Mouse (Mus musculus): ENCODE results near the gene Gm43638.
"Not testable (repeated sequence)": the region's sequence is repeated elsewhere in the genome, so short reads cannot be mapped to it uniquely, and the experiment has no call there.

Gm43638 gene

GRCm38 (mm10) chr5:87486706-87487105 is at the start of gene Gm43638:
Gene Gm43638 (minus strand): TSS chr5:87486806.
- not testable (repeated sequence) for DNase-seq (ENCODE audit: low spot score in 2 of 2)

- no peak for DNase-seq (ENCODE audit: low spot score in 2 of 2)
Measured at GRCm38 (mm10) chr5:87535994-87536644, 49.5 kb upstream of the Gm43638 start.

- DNase-seq (ENCODE audit: low spot score in 2 of 2) = no peak
Measured at GRCm38 (mm10) chr5:87532288-87532687, 45.7 kb upstream of the Gm43638 start.

- DNase-seq (ENCODE audit: low spot score in 2 of 2) = not testable (repeated sequence)
Measured at GRCm38 (mm10) chr5:87523561-87523960, 37.0 kb upstream of the Gm43638 start.

- DNase-seq (ENCODE audit: low spot score in 2 of 2) = no peak
Measured at GRCm38 (mm10) chr5:87505776-87506458, 19.3 kb upstream of the Gm43638 start.

- DNase-seq (ENCODE audit: low spot score in 2 of 2) = no peak
Measured at GRCm38 (mm10) chr5:87502687-87503086, 16.1 kb upstream of the Gm43638 start.

- DNase-seq (ENCODE audit: low spot score in 2 of 2) = no peak
Measured at GRCm38 (mm10) chr5:87499341-87499740, 12.7 kb upstream of the Gm43638 start.

GRCm38 (mm10) chr5:87498936-87499335 is 12.3 kb upstream of the Gm43638 start:
- DNase-seq (ENCODE audit: low spot score in 2 of 2) = no peak

GRCm38 (mm10) chr5:87490771-87491170 is 4.2 kb upstream of the Gm43638 start, which contains the start of gene Ugt2a1:
Gene Ugt2a1 (minus strand): TSS chr5:87490871.
- no peak for DNase-seq (ENCODE audit: low spot score in 2 of 2)

GRCm38 (mm10) chr5:87482160-87482559 is 4.4 kb downstream of the Gm43638 start, which contains the start of gene Ugt2a2:
Gene Ugt2a2 (minus strand): TSS chr5:87482260.
- no peak for DNase-seq (ENCODE audit: low spot score in 2 of 2)

GRCm38 (mm10) chr5:87458810-87459209 is 27.8 kb downstream of the Gm43638 start:
- no peak for DNase-seq (ENCODE audit: low spot score in 2 of 2)

GRCm38 (mm10) chr5:87457701-87458100 is 28.9 kb downstream of the Gm43638 start:
- DNase-seq (ENCODE audit: low spot score in 2 of 2) = no peak

GRCm38 (mm10) chr5:87456216-87456850 is 30.3 kb downstream of the Gm43638 start:
- DNase-seq (ENCODE audit: low spot score in 2 of 2) = no peak

- DNase-seq (ENCODE audit: low spot score in 2 of 2) = no peak
Measured at GRCm38 (mm10) chr5:87455519-87455918, 31.1 kb downstream of the Gm43638 start.

GRCm38 (mm10) chr5:87452514-87452913 is 34.1 kb downstream of the Gm43638 start:
- not testable (repeated sequence) for DNase-seq (ENCODE audit: low spot score in 2 of 2)

- DNase-seq (ENCODE audit: low spot score in 2 of 2) = peak in 1 of 2 experiments; percentile 0
Measured at GRCm38 (mm10) chr5:87436264-87436663, 50.3 kb downstream of the Gm43638 start.

GRCm38 (mm10) chr5:87425676-87426075 is 60.9 kb downstream of the Gm43638 start:
- no peak for DNase-seq (ENCODE audit: low spot score in 2 of 2)

- not testable (repeated sequence) for DNase-seq (ENCODE audit: low spot score in 2 of 2)
Measured at GRCm38 (mm10) chr5:87424041-87424440, 62.6 kb downstream of the Gm43638 start, which contains the start of gene Ugt2b38. Gene Ugt2b38 (minus strand): TSS chr5:87424203.
